Mouse (Mus musculus): ENCODE measurements around the gene Ptpn22. TPM values are rescaled to one million over a fixed set of nuclear protein-coding genes. Genes with fewer than 3 reads are reported as not detected.
"Not testable (repeated sequence)": the region's sequence is repeated elsewhere in the genome, so short reads cannot be mapped to it uniquely, and the experiment has no call there.

Gene Ptpn22
- polyA plus RNA-seq (2015; fragmentation: Nextera tagmentation; extraction: Ambion mirVana) = 0.24 and 0.28 TPM in 2 replicates

DNA sequence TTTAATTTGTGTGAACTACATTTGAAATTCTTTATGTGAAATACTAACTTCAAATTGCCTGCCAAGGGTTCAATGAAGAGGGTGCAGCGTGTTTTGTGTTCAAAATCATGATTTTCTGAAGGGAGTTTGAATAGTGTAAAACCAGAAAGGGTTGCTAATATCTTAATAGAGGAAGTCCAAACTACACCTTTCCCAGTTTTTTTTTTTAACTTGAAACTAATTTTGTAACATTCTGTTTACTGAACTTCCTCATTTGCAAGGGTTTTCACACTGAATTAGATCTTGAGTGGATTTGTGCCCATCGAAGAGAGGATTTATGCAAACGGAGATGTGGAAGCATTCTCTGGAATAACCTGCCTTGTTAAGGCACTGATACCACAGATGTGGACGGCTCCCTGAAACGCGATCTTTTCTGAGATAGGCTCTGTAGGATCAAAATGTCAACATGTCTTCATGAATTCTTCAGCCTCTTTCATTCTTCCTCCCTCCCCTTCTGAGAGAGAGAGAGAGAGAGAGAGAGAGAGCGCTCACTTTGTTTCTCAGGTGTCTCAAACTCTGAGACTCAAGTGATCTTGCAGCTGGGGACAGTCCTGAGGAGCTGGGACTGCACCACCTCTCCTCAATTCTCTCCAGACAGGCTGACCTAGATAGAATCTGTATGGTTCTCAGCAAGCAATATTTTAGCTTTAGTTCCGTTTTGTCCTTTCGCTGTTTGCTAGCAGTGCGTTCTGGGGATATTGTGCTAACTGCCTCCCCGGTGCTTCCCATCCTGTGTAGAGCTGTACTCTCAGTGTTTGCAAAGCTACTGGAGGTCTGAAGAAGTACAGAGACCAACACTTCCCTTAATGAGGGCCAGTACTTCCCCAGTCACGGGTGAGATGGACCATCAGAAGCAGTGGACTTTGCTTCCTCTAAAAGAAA lies at the start of gene Ptpn22:
TSS of gene Ptpn22 (plus strand) at position 915 of the 921 bp plus-strand sequence.
- no peak for ATAC-seq (replicated peaks)
- Histone ChIP-seq H3K4me3 (no peak within 1 kb of the TSS), H3K9ac (replicated peaks) (no peak within 1 kb of the TSS), H3K4me1 (0 out of 2 replicates have a peak, but pooled peaks cover 7% of the 10 kb centered on the region), H3K27ac (replicated peaks) (no peak within 1 kb of the TSS), H3K27me3 (no peaks in the 10 kb centered on the region), H3K36me3 (no peaks in the 10 kb centered on the region), H3K4me2 (replicated peaks) (no peak within 1 kb of the TSS), H3K9me3 (no peaks in the 10 kb centered on the region)
- 76% methylated on average over 12 of the region's 12 CpGs for whole genome bisulfite sequencing

DNA sequence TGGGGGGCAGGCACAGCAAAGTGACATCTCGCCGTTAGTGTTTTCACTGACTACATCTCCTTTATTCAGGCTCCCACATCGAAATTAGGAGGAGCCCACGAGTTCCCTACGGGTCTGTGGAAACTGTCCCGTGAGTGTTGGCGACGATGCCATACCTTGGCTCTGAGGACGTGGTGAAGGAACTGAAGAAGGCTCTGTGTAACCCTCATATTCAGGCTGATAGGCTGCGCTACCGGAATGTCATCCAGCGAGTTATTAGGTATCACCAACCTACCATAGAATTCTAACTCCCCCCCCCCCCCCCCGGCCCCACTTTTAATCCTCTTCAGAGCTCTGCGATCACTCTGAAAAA lies 49.8 kb upstream of the Ptpn22 start:
- 3% methylated on average over 14 of the region's 14 CpGs for WGBS
- Histone ChIP-seq H3K9me3 (no peaks in the 10 kb centered on the region), H3K9ac (replicated peaks) (peak overlapping the region; percentile 91), H3K4me2 (replicated peaks) (peak overlapping the region; percentile 81), H3K4me1 (peaks cover 19% of the 10 kb centered on the region), H3K27me3 (no peaks in the 10 kb centered on the region), H3K4me3 (peak overlapping the region; percentile 90), H3K36me3 (peaks cover 12% of the 10 kb centered on the region; the same call in 1 of the 2 replicates), H3K27ac (replicated peaks) (peak overlapping the region; percentile 88)
- ATAC-seq (replicated peaks) = peak; percentile 69; the same call in 1 of the 2 replicates

DNA sequence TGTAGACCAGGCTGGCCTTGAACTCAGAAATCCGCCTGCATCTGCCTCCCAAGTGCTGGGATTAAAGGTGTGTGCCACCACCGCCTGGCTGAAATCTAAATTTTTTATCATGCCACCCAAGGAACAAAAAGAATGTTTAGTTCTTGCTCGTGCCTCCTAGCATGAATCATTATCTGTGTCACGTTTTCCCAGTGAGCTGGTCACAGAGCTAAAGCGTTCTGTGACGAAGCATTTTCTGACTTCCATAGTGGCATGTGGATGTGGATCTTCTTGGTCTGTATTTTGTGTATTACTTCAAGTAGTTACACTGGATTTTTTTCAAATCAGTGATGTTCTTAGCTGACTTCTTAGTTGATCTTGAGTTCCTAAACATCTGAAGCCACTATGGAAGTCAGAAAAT lies 48.6 kb upstream of the Ptpn22 start:
- peaks cover 19% of the 10 kb centered on the region for H3K4me1 ChIP-seq
- ATAC-seq (replicated peaks) = no peak
- WGBS = 88% methylated on average over 6 of the region's 6 CpGs
- no peak overlapping the region for H3K9ac ChIP-seq (replicated peaks)
- no peak overlapping the region for H3K4me2 ChIP-seq (replicated peaks)
- no peak overlapping the region for H3K4me3 ChIP-seq
- no peaks in the 10 kb centered on the region for H3K9me3 ChIP-seq
- H3K27ac ChIP-seq (replicated peaks) = no peak overlapping the region
- peaks cover 11% of the 10 kb centered on the region for H3K36me3 ChIP-seq
- H3K27me3 ChIP-seq = no peaks in the 10 kb centered on the region

DNA sequence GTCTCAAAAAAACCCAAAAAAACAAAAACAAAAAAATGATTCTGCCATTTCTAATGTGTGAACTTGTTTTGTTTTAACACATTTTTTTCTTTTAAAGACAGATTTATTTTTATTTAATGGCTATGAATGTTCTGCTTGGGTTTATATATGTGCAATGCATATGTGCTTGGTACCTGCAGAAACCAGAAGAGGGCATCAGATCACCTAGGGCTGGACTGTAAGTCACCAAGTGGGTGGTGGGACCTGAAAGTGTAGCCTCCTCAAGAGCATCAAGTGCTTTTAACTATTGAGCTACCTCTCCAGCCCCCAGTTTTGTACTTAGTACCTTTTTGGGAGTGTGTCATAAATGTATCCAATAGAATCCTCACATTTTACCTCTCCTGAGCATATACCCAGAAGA lies 32.0 kb upstream of the Ptpn22 start:
- H3K36me3 ChIP-seq = peaks cover 4% of the 10 kb centered on the region; the same call in 1 of the 2 replicates
- H3K9me3 ChIP-seq = no peaks in the 10 kb centered on the region
- H3K9ac ChIP-seq (replicated peaks) = no peak overlapping the region
- H3K27ac ChIP-seq (replicated peaks) = no peak overlapping the region
- no peaks in the 10 kb centered on the region for H3K27me3 ChIP-seq
- no peaks in the 10 kb centered on the region for H3K4me1 ChIP-seq
- no peak for ATAC-seq (replicated peaks)
- H3K4me3 ChIP-seq = no peak overlapping the region
- no peak overlapping the region for H3K4me2 ChIP-seq (replicated peaks)

DNA sequence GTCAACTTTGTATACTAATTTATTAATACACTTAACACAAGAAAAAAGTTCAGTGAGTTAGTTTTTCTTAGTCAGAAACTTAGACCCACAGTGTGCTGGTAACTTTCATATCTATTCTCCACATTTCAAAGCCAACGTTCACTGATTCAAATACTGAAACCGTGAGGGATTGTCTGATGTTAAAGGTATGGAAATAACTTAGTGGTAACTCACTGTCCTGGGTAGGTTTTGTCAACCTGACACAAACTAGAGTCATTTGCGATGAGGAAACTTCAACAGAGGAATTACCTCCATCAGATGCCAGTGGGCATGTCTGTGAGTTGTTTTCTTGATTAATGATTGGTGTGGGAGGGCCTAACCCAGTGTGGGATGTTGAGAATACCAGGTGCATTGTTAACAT lies 30.6 kb upstream of the Ptpn22 start:
- Histone ChIP-seq H3K4me2 (replicated peaks) (no peak overlapping the region), H3K9me3 (no peaks in the 10 kb centered on the region), H3K36me3 (no peaks in the 10 kb centered on the region), H3K4me3 (no peak overlapping the region), H3K27ac (replicated peaks) (no peak overlapping the region), H3K9ac (replicated peaks) (no peak overlapping the region), H3K4me1 (no peaks in the 10 kb centered on the region), H3K27me3 (no peaks in the 10 kb centered on the region)
- ATAC-seq (replicated peaks) = no peak
- 92% methylated on average over 3 of the region's 3 CpGs for WGBS

DNA sequence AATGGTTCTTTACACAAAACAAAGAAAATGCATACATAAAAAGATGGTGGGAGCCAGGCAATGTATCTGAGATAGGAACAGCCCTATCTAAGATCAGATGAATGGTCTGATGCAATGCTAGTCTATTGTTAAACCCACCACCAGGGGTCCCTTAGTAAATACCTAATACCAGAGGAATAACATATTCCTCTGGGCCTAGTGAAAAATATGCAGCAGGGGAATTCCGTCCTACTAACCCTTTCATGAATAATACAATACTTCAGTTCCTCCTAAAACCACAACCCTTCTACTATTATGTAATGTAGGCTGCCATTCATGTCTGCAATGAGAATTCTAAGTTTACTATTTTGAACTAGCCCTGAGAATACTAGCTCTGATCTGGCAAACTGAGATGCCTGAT lies 28.9 kb upstream of the Ptpn22 start:
- not testable (repeated sequence) for H3K4me3 ChIP-seq; H3K4me2 ChIP-seq (replicated peaks); H3K36me3 ChIP-seq; H3K27ac ChIP-seq (replicated peaks); H3K4me1 ChIP-seq; H3K9me3 ChIP-seq; ATAC-seq (replicated peaks); H3K27me3 ChIP-seq; H3K9ac ChIP-seq (replicated peaks)
- 50% methylated on average over 1 of the region's 1 CpGs for WGBS

DNA sequence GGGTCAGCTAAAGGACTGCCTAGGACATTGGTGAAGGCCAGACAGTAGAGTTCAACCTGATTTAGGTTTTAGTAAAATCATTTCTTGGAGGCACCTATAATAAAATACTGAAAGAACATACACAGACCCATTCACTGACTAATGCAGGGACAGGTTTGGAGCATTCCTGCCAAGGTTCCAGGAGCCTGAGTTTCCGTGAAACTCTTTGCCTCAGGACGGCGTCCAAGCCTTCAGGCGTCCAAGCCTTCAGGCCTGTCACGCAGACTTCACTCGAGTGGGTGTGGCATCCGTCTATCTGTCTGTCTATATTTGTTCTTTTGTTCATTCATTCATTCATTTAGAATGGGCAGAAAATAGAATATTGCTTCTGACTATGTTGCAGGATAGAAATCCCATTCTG lies 28.4 kb upstream of the Ptpn22 start:
- Histone ChIP-seq H3K4me1 (no peaks in the 10 kb centered on the region), H3K27me3 (no peaks in the 10 kb centered on the region), H3K9ac (replicated peaks) (no peak overlapping the region), H3K4me3 (no peak overlapping the region), H3K4me2 (replicated peaks) (no peak overlapping the region), H3K36me3 (no peaks in the 10 kb centered on the region), H3K27ac (replicated peaks) (no peak overlapping the region), H3K9me3 (no peaks in the 10 kb centered on the region)
- WGBS = 84% methylated on average over 7 of the region's 7 CpGs
- ATAC-seq (replicated peaks) = no peak

DNA sequence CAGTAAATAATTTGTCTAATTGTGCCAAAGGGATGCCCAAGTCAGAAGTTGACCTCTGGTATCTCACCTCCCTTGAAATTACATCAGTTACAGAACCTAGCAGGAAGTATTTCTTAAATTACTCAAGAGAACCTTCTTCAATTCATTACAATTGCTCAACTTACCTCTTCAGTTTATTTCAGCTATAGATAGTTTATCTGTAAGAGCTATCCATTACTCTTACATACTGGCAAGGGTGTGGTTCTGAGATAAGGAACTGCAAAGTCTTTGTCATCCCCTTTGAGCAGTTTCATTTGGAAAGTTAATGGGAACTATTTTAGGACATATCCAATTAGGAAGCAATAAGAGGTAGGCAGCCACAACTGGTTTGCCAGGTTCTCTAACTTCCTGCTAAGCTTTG lies 27.2 kb upstream of the Ptpn22 start, which contains the start of gene Bcl2l15:
TSS of gene Bcl2l15 (plus strand) at position 176 of the 400 bp plus-strand sequence.
- H3K9ac ChIP-seq (replicated peaks) = no peak within 1 kb of the TSS
- H3K36me3 ChIP-seq = no peaks in the 10 kb centered on the region
- H3K27me3 ChIP-seq = no peaks in the 10 kb centered on the region
- no peak within 1 kb of the TSS for H3K4me2 ChIP-seq (replicated peaks)
- no peak for ATAC-seq (replicated peaks)
- no peaks in the 10 kb centered on the region for H3K4me1 ChIP-seq
- H3K4me3 ChIP-seq = no peak within 1 kb of the TSS
- no peak within 1 kb of the TSS for H3K27ac ChIP-seq (replicated peaks)
- H3K9me3 ChIP-seq = no peaks in the 10 kb centered on the region

DNA sequence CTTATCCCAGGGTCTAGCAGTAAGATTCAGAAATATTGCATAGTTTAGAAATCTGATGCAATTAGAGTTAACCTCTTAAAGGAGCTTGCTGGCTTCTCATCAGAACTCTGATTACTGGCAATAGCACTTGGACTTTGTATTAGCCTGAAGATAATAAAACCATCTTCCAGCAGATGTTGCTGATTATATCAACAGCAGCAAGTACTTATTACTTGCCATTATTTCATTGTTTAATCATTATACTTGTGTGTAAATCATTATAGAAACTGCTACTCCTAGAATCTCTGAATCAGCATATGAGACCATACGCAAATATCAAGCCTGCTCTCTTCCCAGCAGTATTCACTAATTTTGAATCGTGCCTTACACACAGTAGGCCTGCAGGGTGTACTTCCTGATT lies 25.6 kb upstream of the Ptpn22 start:
- no peaks in the 10 kb centered on the region for H3K9me3 ChIP-seq
- no peaks in the 10 kb centered on the region for H3K4me1 ChIP-seq
- no peak overlapping the region for H3K27ac ChIP-seq (replicated peaks)

DNA sequence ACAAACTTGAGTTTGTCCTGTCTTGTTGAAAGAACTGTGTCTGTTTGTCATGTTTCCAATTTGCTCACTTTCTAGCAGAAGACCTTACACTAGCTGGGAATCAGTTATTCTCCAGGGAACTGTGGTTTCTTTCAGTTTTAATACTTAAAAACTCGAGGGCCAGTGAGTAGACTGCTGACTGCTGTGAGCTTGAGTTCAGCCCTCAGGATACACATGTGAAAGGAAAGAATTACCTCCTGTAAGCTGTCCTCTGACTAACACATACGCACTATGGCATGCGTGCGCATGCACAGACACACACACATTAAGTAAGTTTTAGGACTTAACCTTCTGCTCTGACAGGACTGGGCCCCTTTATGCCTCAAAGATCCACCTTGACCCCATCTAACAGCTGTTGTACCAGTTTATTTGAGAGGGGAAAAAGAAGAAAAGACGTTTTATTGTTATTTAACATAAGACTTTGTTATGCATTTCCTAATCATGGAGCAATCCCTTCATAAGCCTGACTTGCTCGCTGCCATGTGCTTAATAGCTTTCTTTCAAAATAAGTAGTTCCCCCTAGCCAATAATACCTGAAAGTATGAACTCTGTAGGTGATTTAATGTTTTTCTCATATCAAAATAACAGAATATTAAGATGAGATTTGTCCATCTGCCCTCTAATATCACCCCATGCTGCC lies 24.2 kb upstream of the Ptpn22 start:
- H3K9ac ChIP-seq (replicated peaks) = no peak overlapping the region
- no peaks in the 10 kb centered on the region for H3K9me3 ChIP-seq
- no peaks in the 10 kb centered on the region for H3K4me1 ChIP-seq
- no peak for ATAC-seq (replicated peaks)
- no peaks in the 10 kb centered on the region for H3K36me3 ChIP-seq
- 75% methylated on average over 6 of the region's 6 CpGs for WGBS
- no peak overlapping the region for H3K4me3 ChIP-seq
- H3K27ac ChIP-seq (replicated peaks) = no peak overlapping the region
- no peaks in the 10 kb centered on the region for H3K27me3 ChIP-seq
- no peak overlapping the region for H3K4me2 ChIP-seq (replicated peaks)

More for the DNA sequence above, 25.6 kb upstream of the Ptpn22 start:
- Histone ChIP-seq H3K27me3 (no peaks in the 10 kb centered on the region), H3K36me3 (no peaks in the 10 kb centered on the region), H3K4me2 (replicated peaks) (no peak overlapping the region), H3K9ac (replicated peaks) (no peak overlapping the region), H3K4me3 (no peak overlapping the region)
- WGBS = 85% methylated on average over 2 of the region's 2 CpGs
- ATAC-seq (replicated peaks) = no peak

DNA sequence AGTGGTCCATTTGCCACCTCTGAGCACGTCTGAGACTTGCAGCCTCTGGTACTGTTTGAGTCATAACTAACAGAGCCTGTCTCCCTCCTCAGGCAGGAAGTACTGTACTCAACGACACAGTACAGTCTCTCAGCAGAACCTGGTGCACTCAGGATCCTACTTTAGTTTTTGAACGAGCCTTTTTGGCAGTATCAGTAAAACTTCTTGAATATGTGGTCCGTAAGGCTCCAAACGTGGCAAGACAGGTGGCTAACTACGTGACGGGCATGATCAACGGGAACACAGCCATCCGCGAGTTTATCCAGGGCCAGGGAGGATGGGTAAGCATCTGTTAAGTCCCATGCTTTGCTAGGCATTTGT lies 23.7 kb upstream of the Ptpn22 start:
- Histone ChIP-seq H3K36me3 (no peaks in the 10 kb centered on the region), H3K4me1 (no peaks in the 10 kb centered on the region), H3K27ac (replicated peaks) (no peak overlapping the region), H3K4me3 (no peak overlapping the region), H3K9ac (replicated peaks) (no peak overlapping the region), H3K27me3 (no peaks in the 10 kb centered on the region), H3K9me3 (no peaks in the 10 kb centered on the region), H3K4me2 (replicated peaks) (no peak overlapping the region)
- ATAC-seq (replicated peaks) = no peak
- 72% methylated on average over 10 of the region's 10 CpGs for WGBS

DNA sequence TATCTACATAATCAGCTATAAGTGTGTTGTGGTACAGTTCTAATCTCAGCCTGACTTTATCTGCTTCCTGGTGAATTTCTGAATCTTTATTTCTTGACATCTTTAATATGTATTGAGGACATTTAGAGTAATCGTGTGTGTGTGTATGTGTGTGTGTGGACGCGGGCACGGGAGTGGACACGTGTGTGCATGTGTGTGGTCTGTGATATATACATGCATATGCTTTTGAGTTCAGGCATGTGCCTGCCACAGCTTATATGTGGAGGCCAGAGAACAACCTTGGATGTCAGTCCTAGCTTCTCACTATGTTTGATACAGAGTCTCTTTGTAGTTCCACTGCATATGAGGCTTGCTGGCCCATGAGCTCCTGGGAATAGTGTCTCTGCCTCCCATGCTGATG lies 23.1 kb upstream of the Ptpn22 start:
- ATAC-seq (replicated peaks) = no peak
- Histone ChIP-seq H3K36me3 (no peaks in the 10 kb centered on the region), H3K4me1 (no peaks in the 10 kb centered on the region), H3K4me3 (no peak overlapping the region), H3K27me3 (no peaks in the 10 kb centered on the region), H3K4me2 (replicated peaks) (no peak overlapping the region), H3K27ac (replicated peaks) (no peak overlapping the region), H3K9me3 (no peaks in the 10 kb centered on the region), H3K9ac (replicated peaks) (no peak overlapping the region)
- 94% methylated on average over 5 of the region's 5 CpGs for WGBS
